Mouse (Mus musculus): ENCODE results near the gene Flrt3. TPM values are rescaled to one million over a fixed set of nuclear protein-coding genes. Genes with fewer than 3 reads are reported as not detected.

Gene Flrt3
- 5.4 and 9.8 TPM in 2 replicates for polyA plus RNA-seq (2012; rRNA removed)

DNA sequence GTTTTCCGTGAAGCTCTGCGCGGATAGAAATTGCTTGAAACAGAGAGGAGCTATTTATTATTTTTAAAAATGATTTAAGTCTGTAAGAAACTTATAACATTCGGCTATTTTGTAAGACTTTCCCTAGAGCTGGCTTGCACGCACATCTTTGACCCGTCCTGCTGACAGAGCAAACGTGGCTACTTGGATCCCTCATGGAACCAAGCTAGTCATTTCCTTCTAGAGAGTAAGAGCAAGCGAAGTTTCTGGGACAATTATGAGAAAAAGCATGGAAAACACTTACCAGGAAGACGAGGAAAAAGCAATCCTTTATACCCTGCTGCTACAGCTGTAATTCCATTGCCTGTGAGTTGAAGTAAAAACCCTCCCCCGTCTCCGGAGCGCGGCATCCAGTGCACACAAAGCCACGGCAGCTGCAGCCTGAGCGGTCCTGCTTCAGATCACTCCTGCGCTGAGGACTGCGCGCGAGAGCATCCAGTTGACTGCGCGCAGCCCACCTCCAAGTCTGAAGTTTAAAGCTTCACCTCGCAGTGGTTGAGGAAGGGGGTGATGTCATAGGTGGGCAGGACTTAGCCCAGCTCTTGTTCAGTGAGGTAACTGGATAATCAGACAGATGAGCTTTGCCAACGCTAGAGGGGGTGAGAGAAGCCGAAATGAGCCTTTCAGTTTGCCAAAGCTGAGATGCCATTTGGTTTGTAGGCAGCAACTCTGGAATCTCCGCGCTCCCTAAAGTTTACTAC, at the start of gene Flrt3:
Gene Flrt3, minus strand, starts transcription at position 507 of the 740 bp plus-strand sequence.
- H3K4me1 ChIP-seq (ENCODE audit: control insufficient read depth, insufficient read depth, low read length) = no peaks in the 10 kb centered on the region
- WGBS = 1% methylated on average over 26 of the region's 26 CpGs
- peak within 1 kb of the TSS; percentile 87 for H3K4me3 ChIP-seq (replicated peaks; ENCODE audit: extremely low read depth, low read depth, low read length)
- TF ChIP-seq POLR2A (IDR thresholded peaks at IDR 0.05; ENCODE audit: borderline replicate concordance, extremely low read depth, low read depth, low read length) (peak; percentile 81; the same call in 1 of the 2 replicates), CTCF (IDR thresholded peaks at IDR 0.05; ENCODE audit: insufficient read depth, low read length) (peak; percentile 53)
- DNase-seq = peak; percentile 83

DNA sequence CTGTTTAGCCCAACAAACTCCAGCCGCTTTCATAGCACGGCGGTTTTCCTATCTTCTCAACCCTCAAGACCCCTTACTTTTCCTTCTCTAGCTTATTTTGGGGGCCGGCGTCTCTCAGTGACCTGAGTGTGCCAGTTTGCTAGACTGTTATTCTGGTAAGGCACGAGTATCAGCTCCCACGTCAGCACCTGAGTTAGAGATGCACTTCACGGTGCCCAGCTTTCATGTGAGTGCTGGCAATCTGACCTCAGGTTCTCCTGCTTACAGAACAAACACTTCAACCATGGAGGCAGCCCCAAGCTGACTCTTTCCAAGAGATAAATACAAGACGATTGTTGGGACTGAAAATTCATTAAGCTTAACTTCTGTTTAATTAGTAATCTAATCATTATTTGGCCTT, 46.1 kb upstream of the Flrt3 start:
- WGBS = 60% methylated on average over 9 of the region's 9 CpGs
- TF ChIP-seq POLR2A (IDR thresholded peaks at IDR 0.05; ENCODE audit: borderline replicate concordance, extremely low read depth, low read depth, low read length) = no peak
- no peak for TF ChIP-seq CTCF (IDR thresholded peaks at IDR 0.05; ENCODE audit: insufficient read depth, low read length)

DNA sequence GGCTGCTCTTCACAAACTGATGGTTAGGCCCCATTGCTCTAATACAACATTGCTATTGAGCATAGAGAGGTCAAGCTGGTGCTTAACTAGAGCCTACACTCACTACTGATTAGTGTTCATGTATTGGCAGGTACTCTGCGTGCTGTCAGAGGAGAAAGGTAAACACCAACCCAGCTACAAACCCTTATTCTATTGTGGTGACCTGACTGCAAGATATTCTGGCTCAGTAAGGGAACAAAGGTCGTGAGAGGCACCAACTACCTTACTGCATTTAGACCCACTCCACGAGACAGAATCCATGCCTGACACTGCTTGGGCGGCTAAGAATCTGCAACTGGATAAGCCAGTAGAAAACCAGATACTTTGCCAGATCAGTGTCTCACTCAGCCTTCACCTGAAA, 44.6 kb upstream of the Flrt3 start:
- WGBS = 75% methylated on average over 4 of the region's 4 CpGs
- DNase-seq = no peak
- H3K4me3 ChIP-seq (replicated peaks; ENCODE audit: extremely low read depth, low read depth, low read length) = no peak overlapping the region
- TF ChIP-seq POLR2A (IDR thresholded peaks at IDR 0.05; ENCODE audit: borderline replicate concordance, extremely low read depth, low read depth, low read length) (no peak), CTCF (IDR thresholded peaks at IDR 0.05; ENCODE audit: insufficient read depth, low read length) (no peak)
- H3K4me1 ChIP-seq (ENCODE audit: control insufficient read depth, insufficient read depth, low read length) = no peaks in the 10 kb centered on the region

More for the DNA sequence above, 46.1 kb upstream of the Flrt3 start:
- Histone ChIP-seq H3K4me1 (ENCODE audit: control insufficient read depth, insufficient read depth, low read length) (no peaks in the 10 kb centered on the region), H3K4me3 (replicated peaks; ENCODE audit: extremely low read depth, low read depth, low read length) (no peak overlapping the region)
- peak; percentile 26 for DNase-seq

DNA sequence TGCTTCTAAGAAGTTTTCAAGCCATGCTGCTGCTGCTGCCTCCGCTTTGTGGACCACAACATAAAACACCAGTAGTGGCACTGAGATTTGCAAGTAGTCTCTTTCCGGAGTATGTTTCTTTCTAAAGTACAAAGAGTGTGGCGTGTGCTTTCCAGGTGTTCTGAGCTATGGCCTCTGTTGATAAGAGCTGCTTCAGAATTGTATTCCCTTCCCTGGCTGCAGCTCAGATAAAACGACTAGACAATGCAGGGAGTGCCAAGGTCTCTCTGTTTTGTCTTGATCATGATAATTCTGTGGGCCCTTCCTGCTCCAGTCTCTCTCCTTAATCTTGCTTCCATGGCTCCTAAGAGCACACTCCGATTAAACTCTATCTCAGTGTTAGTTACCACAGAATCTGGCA, 36.3 kb upstream of the Flrt3 start:
- DNase-seq = no peak
- Histone ChIP-seq H3K4me1 (ENCODE audit: control insufficient read depth, insufficient read depth, low read length) (no peaks in the 10 kb centered on the region), H3K4me3 (replicated peaks; ENCODE audit: extremely low read depth, low read depth, low read length) (no peak overlapping the region)
- WGBS = 64% methylated on average over 5 of the region's 5 CpGs
- TF ChIP-seq CTCF (IDR thresholded peaks at IDR 0.05; ENCODE audit: insufficient read depth, low read length) = no peak

DNA sequence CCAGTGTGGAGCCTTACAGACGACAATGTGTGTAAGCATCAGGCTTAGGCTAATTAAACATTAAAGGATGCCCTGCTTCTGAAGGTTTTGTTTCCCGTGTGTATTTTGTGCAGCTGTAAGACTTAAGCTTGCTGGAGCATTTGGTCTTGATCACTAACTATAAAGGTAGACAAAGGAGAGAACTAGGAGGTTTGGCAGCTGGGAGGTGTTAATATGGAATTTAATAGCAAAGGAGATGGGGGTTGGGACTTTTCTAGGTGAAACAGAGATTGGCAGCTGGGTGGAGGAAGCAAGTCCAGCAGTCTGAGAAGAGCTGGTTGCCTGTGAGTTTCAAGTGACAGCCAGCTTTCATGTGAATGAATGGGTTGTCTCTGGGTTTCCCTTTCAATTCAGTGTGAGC, 34.0 kb upstream of the Flrt3 start:
- no peak for DNase-seq
- Histone ChIP-seq H3K4me1 (ENCODE audit: control insufficient read depth, insufficient read depth, low read length) (no peaks in the 10 kb centered on the region; the same call in 1 of the 2 replicates), H3K4me3 (replicated peaks; ENCODE audit: extremely low read depth, low read depth, low read length) (no peak overlapping the region)
- WGBS = 63% methylated on average over 2 of the region's 2 CpGs
- no peak for TF ChIP-seq CTCF (IDR thresholded peaks at IDR 0.05; ENCODE audit: insufficient read depth, low read length)
- no peak for TF ChIP-seq POLR2A (IDR thresholded peaks at IDR 0.05; ENCODE audit: borderline replicate concordance, extremely low read depth, low read depth, low read length)

DNA sequence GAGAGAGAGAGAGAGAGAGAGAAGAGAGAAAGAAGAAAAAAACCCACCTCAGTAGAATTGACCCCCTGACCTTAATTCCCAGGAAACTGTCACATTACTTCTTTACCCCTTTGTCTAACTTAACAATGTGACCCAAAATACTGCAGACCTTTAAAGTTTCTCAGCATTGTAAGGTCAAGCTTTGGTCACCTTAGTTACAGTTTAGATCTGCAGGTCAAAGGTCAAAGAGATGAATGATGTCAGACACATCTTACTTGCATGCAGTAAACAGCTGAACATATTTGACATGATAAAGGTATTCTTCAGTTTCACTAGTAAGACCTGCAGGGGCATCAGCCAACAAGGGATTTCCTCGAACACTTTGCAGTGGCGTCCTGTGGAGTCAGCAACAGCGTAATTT, 32.9 kb upstream of the Flrt3 start:
- 70% methylated on average over 3 of the region's 3 CpGs for WGBS
- no peak overlapping the region for H3K4me3 ChIP-seq (replicated peaks; ENCODE audit: extremely low read depth, low read depth, low read length)
- DNase-seq = no peak
- H3K4me1 ChIP-seq (ENCODE audit: control insufficient read depth, insufficient read depth, low read length) = no peaks in the 10 kb centered on the region; the same call in 1 of the 2 replicates
- TF ChIP-seq CTCF (IDR thresholded peaks at IDR 0.05; ENCODE audit: insufficient read depth, low read length) (no peak), POLR2A (IDR thresholded peaks at IDR 0.05; ENCODE audit: borderline replicate concordance, extremely low read depth, low read depth, low read length) (no peak)

DNA sequence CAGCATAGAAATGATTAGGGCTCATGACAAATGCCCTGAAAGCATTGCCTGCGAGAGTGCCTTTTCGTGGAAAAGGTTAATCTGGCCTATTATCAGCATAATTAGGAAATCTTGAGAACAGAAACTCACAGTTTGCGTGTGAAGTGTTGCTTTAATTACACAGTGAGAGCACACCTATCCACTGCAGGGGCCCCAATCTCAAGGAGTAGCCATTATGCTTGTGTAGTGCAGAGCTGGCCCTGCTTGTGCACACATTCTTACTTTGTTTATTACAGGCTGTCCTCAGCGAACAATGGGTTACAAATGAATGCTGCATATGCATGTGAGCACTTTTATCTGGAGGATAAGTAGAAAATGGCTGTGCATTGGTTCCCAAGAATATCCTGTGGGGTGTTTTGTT, 32.1 kb upstream of the Flrt3 start:
- Histone ChIP-seq H3K4me1 (ENCODE audit: control insufficient read depth, insufficient read depth, low read length) (no peaks in the 10 kb centered on the region; the same call in 1 of the 2 replicates), H3K4me3 (replicated peaks; ENCODE audit: extremely low read depth, low read depth, low read length) (no peak overlapping the region)
- TF ChIP-seq CTCF (IDR thresholded peaks at IDR 0.05; ENCODE audit: insufficient read depth, low read length) (no peak), POLR2A (IDR thresholded peaks at IDR 0.05; ENCODE audit: borderline replicate concordance, extremely low read depth, low read depth, low read length) (no peak)
- DNase-seq = no peak
- 59% methylated on average over 4 of the region's 4 CpGs for WGBS

DNA sequence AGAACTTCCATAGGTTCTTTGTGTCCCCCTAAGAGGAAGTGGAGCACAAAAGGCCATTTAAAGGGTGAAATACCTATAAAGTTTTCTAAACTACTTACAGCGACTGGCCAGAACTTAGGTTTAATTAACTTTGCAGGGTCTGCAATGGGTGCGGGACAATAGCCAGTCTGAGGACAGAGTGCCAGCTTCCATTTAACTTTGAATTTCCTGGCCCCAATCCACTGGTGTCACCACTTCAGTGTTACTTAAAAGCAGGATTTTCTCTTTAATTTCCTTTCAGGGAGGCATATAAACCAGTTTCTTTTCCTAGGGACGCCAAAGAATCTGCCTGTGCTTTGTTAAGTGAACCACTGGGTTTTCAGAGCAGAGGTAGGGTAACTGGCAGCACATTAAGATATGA, 27.3 kb upstream of the Flrt3 start:
- 60% methylated on average over 3 of the region's 3 CpGs for WGBS
- no peak for DNase-seq
- H3K4me3 ChIP-seq (replicated peaks; ENCODE audit: extremely low read depth, low read depth, low read length) = no peak overlapping the region
- H3K4me1 ChIP-seq (ENCODE audit: control insufficient read depth, insufficient read depth, low read length) = no peaks in the 10 kb centered on the region; the same call in 1 of the 2 replicates
- TF ChIP-seq POLR2A (IDR thresholded peaks at IDR 0.05; ENCODE audit: borderline replicate concordance, extremely low read depth, low read depth, low read length) (no peak), CTCF (IDR thresholded peaks at IDR 0.05; ENCODE audit: insufficient read depth, low read length) (no peak)

DNA sequence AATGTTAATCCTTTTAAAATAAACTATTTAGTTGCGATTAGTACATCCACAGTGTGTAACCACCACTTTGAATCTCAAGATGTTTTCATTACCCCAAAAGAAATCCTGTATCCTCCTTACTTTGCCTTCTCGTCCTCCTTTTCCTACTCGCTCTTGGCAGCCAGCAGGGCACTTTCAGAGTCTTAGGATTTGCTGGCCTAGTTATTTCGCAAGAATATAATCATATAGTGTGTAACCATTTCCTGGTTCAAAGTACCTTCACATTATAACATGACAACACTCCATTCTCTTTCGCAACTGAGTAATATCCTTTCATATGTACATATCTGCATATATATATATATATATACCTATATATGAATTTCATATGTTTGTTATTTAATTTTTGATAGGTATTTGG, 22.6 kb upstream of the Flrt3 start:
- no peak overlapping the region for H3K4me3 ChIP-seq (replicated peaks; ENCODE audit: extremely low read depth, low read depth, low read length)
- DNase-seq = no peak
- H3K4me1 ChIP-seq (ENCODE audit: control insufficient read depth, insufficient read depth, low read length) = no peaks in the 10 kb centered on the region
- WGBS = 77% methylated on average over 5 of the region's 5 CpGs
- TF ChIP-seq POLR2A (IDR thresholded peaks at IDR 0.05; ENCODE audit: borderline replicate concordance, extremely low read depth, low read depth, low read length) = no peak
- TF ChIP-seq CTCF (IDR thresholded peaks at IDR 0.05; ENCODE audit: insufficient read depth, low read length) = no peak

DNA sequence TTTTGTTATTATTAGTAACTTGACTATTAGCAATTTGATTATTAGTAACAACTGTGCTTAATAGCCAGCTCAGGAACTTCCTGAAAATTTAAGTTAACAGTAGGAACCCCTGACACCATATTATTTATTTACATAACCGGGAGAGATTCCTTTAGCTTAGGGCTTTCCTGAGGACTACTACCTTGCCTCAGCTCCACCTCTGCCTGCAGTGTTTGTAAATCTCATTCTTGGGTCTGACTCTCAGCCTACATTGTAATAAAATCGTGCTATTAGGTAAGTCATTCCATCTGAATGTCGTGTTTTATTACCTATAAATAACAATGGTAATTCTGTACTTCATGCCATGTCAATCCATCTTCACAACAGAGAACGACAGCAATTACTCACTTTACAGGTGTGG, 21.2 kb upstream of the Flrt3 start:
- no peak for DNase-seq
- no peak for TF ChIP-seq CTCF (IDR thresholded peaks at IDR 0.05; ENCODE audit: insufficient read depth, low read length)
- TF ChIP-seq POLR2A (IDR thresholded peaks at IDR 0.05; ENCODE audit: borderline replicate concordance, extremely low read depth, low read depth, low read length) = no peak
- Histone ChIP-seq H3K4me1 (ENCODE audit: control insufficient read depth, insufficient read depth, low read length) (no peaks in the 10 kb centered on the region), H3K4me3 (replicated peaks; ENCODE audit: extremely low read depth, low read depth, low read length) (no peak overlapping the region)
- WGBS = 62% methylated on average over 4 of the region's 4 CpGs

Data from lung, adult 2 months (tissue).